Mouse (Mus musculus) natural killer cell, adult 2 months (primary cell): Measurements from ENCODE around the gene Snd1.

Experiments used
- DNase-seq, 2 experiments: peaks; one replicate each; pipeline ENCODE4 v3.0.0; 2022; ENCODE audit warnings: low spot score in 2 of 2

Snd1 gene

GRCm38 (mm10) chr6:28474839-28475238 lies at the start of gene Snd1:
TSS of gene Snd1 (plus strand) at chr6:28475139.
- DNase-seq: no peak

GRCm38 (mm10) chr6:28427096-28427839 lies 47.7 kb upstream of the Snd1 start, which contains the start of gene Fscn3:
TSS of gene Fscn3 (plus strand) at chr6:28427789.
- no peak for DNase-seq

GRCm38 (mm10) chr6:28428290-28428689 lies 46.6 kb upstream of the Snd1 start, which contains the start of gene Gcc1:
TSS of gene Gcc1 (minus strand) at chr6:28428390.
- no peak for DNase-seq

- DNase-seq: no peak
Measured at GRCm38 (mm10) chr6:28429870-28430269, 45.1 kb upstream of the Snd1 start.

GRCm38 (mm10) chr6:28430795-28431537 lies 44.0 kb upstream of the Snd1 start:
- DNase-seq: no peak

GRCm38 (mm10) chr6:28431538-28431855 lies 43.4 kb upstream of the Snd1 start:
- no peak for DNase-seq

- DNase-seq: no peak
Measured at GRCm38 (mm10) chr6:28447937-28448336, 27.0 kb upstream of the Snd1 start.

- no peak for DNase-seq
Measured at GRCm38 (mm10) chr6:28449253-28449652, 25.7 kb upstream of the Snd1 start, which contains the start of gene Pax4. TSS of gene Pax4 (minus strand) at chr6:28449353.

- DNase-seq: no peak
Measured at GRCm38 (mm10) chr6:28450481-28450880, 24.5 kb upstream of the Snd1 start.

- DNase-seq: no peak
Measured at GRCm38 (mm10) chr6:28450977-28451376, 24.0 kb upstream of the Snd1 start.

- no peak for DNase-seq
Measured at GRCm38 (mm10) chr6:28459221-28459668, 15.7 kb upstream of the Snd1 start.

GRCm38 (mm10) chr6:28460534-28460933 lies 14.4 kb upstream of the Snd1 start:
- DNase-seq: peak in 1 of 2 experiments; percentile 16

- no peak for DNase-seq
Measured at GRCm38 (mm10) chr6:28464630-28465029, 10.3 kb upstream of the Snd1 start.

- DNase-seq: no peak
Measured at GRCm38 (mm10) chr6:28470017-28470602, 4.8 kb upstream of the Snd1 start.

- no peak for DNase-seq
Measured at GRCm38 (mm10) chr6:28470621-28471020, 4.3 kb upstream of the Snd1 start.

- DNase-seq: no peak
Measured at GRCm38 (mm10) chr6:28471284-28472035, 3.5 kb upstream of the Snd1 start.

GRCm38 (mm10) chr6:28474211-28474610 lies 728 bp upstream of the Snd1 start:
- DNase-seq: no peak

- peak; percentile 98 for DNase-seq
Measured at GRCm38 (mm10) chr6:28479865-28480751, 5.2 kb downstream of the Snd1 start.

- DNase-seq: no peak
Measured at GRCm38 (mm10) chr6:28480752-28481492, 6.0 kb downstream of the Snd1 start.

GRCm38 (mm10) chr6:28482711-28483315 lies 7.9 kb downstream of the Snd1 start:
- DNase-seq: no peak
